Mouse (Mus musculus) c-Kit-negative CD71-positive TER-119-positive erythroid progenitor cells, embryonic 14.5 days (primary cell): ENCODE results near the gene 4930404H24Rik.
A peak's percentile ranks its signal among the peaks of the same experiment; 100 is the strongest.

Source experiments
- DNase-seq: peaks from one replicate; pipeline ENCODE4 v3.0.0-alpha.2; 2013; ENCODE audit warnings: low read depth, low spot score

Gene 4930404H24Rik

DNA sequence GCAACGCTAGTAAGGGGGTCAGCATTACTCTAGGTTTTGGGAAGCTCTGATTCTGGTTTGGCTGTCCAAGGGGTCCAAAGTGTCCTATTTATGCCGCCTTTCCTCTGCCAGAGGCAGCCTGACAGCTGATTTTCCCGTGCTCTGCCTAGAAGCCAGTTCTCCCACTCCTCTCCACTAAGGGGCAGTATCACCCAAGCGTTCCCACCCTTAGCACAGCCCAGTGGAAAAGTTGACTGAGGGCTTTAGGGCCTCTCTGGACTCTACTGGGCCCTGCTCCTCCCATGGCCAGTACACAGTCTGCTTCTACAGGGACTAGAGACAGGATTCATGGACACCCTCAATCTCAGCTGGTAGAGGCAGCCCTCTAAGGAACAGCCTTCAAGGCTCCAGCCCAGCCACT is 14.0 kb upstream of the 4930404H24Rik start:
- DNase-seq: peak; percentile 64

DNA sequence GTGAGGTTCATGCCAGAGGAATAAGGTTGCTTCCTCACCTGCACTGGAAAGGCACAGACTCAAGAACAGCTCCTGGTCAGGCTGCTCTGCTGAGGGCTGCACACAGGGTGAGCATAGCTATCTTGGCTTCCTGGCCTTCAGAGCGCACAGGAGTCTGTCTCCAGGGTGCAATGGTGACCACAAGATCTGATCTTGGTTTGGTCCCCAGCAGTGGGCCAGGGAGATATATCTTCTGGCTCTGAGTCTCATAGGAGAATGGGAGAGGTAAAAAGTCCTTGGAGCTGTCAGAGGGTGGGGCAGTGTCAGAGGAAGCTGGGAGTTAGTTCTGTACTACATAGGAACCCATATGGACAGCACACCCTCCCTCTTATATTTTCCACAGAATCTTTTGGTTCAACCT is 13.1 kb upstream of the 4930404H24Rik start:
- DNase-seq: no peak

GRCm38 (mm10) chr2:153481108-153481860 is 11.3 kb upstream of the 4930404H24Rik start:
- no peak for DNase-seq

- no peak for DNase-seq
Measured at GRCm38 (mm10) chr2:153481861-153482120, 10.8 kb upstream of the 4930404H24Rik start.

DNA sequence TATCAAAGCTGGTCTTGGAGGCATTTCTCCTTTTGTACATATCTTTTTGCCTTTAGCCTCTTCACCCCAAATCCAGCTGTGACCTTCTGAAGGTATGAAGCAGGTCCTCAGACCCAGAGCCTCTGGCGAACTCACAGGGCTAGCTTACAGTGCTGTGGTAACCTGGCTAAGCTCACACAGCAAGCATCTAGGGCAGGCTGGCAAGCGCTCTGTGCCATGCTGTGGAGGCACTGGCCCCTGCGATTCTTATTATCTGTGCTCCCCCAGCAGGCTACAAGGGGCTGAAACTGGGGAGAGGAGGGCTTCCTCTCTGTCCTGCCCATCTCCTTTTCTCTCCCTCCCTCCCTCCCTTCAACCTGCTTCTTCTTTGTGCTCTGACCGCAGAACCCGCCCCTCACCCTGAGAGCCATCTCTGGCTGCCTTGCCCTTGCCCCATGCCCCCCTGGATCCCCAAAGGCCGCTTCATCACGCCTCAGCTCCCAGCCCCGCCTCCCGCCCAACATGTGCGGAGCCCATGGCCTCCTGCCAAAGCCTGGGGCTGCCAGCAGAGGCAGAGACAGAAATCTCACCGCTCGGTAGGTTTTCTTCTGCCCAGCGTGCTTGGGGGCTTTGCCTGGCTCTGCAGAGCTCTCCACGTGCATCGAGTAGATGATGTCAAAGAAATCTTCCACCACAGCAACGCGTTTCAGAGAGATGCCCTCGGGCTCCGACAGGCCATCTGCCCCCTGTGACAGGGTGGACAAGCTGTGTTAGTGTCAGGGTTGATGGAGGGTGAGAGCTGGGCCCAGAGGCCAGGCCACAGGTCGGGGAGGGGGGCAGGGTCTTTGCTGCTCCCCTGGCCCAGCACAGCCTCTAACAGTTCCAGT is 9.2 kb upstream of the 4930404H24Rik start:
- no peak for DNase-seq

DNA sequence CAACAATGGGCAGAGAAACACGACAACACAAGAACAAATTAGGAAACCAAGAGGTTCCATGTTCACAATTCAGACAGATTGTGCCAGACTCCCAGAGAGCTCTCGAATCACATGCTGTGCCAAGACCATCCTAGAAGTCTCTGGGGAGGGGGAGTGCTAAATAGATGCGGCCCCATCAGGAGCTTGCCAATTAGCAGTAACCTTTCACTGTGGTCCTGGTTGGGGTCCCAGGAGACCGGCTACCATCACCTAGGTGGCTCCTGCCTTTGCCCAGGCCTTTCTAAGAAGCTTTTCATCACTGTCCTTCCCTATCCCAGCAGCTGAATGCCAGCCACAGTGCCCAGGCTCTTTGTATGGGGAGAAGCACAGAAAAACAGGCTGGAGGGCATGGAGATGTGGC is 8.5 kb upstream of the 4930404H24Rik start:
- no peak for DNase-seq

- DNase-seq: no peak
Measured at GRCm38 (mm10) chr2:153490116-153490515, 2.5 kb upstream of the 4930404H24Rik start.

DNA sequence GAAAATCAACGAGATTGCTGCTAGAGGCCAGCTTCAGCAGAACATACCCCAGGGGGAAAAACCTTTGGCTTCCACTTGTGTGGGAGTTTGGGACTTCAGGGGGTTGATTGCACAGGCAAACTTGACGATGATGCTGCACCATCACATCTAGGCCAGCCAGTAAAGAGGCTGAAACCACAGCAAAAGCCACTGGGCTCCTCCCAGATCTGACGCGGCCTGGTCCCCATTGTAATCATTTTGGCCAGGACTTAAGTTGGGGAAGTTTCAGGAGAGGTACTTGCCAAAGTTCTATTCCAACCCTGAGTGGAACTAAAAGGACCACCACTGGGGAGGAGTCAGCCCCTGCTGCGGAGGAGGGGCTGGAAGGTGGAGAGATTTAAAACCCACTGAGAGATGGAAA is 1.6 kb upstream of the 4930404H24Rik start:
- DNase-seq: no peak

DNA sequence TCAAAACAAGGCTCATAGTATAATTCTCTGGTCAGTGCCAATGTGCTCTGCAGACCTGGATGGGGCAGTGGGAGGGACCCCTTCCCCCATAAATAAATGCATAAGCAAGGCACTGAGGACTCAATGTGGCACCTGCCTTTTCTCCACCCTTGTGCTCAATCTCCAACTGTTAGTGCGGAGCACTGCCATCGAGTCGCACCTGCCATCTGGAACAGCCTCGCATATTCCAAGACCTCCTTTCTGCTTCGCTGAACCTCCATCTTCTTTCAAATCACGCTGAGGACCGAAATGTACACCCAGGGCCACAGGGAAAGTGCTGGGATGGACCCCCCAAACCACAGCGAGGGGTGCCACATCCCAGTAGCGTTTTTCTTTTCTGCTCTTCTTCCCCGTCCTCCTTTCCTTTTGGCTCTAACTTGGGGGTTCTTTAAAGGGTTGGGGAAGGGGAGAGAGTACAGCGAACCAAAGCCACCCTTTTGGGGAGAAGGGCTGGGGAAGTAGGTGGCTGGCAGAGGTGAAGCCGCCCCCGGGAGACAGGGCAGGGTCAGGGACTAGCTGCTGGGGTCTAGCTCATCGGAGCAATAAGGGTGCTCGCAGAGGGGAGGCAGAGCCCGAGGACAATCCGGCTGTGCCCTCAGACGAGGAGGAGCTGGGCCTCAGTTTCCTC is 945 bp upstream of the 4930404H24Rik start:
- DNase-seq: no peak

DNA sequence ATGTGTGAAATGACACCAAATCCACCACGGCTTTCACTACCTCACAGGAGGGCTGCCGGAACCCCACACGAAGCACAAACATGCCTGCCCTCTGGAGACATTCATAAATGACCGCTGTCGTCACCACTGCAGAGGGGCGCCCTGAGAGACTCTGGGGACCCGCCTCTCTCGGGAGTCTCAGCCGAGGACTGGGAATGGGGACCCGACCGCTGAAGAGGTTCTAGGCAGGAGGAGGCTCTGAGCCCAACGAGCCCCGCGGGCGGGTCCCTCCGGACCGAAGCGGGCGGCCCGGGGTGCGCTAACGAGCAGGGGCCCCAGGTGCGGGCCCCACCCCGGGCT is 442 bp upstream of the 4930404H24Rik start:
- DNase-seq: peak; percentile 42

DNA sequence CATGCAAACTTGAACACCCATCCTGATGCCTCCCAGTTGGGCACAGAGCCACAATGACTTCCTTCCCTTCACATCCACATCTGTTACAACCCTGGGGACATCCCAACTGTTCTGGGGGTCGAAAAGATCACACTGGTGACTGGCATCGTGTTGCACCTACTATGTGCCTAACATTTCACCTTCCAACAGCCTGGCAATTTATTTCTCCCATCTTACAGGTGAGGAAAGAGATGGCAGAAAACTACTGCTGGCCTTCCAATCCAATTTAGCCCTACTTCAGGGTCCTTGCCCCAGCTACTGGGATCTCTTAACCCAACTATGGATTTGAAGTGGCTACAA is 772 bp downstream of the 4930404H24Rik start:
- DNase-seq: no peak

DNA sequence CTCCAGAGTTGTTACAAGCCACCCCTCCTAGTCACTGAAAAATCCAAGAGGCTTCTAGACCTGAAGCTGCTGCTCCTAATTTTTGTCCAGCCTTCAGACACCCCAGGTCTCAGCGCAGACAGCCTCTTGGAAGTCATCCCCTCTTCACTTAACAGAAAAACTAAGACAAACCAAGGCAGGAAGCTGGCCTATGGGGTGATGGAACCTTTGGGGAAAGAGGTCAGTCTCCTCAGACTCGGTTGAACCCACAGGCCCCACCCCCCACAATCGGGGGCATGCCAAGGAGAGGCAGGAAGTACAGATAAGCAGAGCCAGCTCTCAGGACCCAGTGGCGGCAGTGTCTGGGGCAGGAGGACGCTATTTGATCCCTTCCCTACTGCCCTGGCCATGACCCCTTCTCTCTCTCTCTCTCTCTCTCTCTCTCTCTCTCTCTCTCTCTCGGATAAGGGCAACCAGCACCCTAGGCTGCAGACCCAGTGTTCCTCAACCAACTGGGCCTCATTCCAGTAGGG is 1.2 kb downstream of the 4930404H24Rik start:
- DNase-seq: peak; percentile 68

DNA sequence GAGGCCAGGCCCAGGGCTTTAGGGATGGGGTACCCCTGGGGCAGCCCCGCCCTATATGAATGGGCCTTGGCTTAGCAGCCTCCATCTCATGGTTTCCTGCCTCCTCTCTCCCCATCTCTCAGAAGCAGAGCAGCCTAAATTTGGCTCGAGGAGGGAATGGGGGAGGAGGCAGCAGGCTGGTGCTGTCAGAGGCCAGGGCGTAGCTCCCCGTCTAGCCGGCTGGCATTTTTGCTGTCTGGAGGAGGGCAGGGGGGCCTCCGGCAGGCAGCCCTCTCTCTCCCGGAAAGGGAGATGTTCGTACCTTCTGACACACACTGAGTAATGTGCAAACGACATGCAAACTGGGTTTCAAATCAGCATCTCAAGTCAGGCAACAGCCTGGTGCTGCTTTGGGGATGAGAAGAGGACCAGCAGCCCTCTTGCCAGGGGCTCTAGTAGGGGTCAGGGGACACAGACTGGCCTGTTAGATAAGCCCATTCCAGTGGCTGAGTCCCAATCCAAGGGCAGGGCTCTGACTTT is 1.8 kb downstream of the 4930404H24Rik start:
- DNase-seq: peak; percentile 44

- peak; percentile 56 for DNase-seq
Measured at GRCm38 (mm10) chr2:153495391-153495790, 2.8 kb downstream of the 4930404H24Rik start.

DNA sequence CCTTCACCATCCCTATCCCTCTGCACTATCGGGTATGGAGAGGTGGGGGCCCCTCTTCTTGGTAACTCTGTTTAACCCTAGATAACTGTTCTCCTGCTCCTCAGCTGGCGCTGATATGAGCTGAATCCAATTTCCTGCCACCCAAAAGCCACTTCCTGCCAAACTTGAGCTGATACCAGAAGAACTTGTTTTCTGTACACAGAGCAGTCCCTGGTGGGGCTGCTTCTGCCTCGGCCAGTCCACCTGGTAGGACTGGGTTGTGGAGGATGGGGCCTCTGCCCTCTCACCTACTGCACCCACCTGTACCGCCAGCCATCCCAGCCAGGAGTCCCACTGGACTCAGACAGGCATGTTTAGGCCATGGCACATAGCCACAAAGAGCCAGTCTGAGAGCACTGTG is 3.2 kb downstream of the 4930404H24Rik start:
- DNase-seq: peak; percentile 66

DNA sequence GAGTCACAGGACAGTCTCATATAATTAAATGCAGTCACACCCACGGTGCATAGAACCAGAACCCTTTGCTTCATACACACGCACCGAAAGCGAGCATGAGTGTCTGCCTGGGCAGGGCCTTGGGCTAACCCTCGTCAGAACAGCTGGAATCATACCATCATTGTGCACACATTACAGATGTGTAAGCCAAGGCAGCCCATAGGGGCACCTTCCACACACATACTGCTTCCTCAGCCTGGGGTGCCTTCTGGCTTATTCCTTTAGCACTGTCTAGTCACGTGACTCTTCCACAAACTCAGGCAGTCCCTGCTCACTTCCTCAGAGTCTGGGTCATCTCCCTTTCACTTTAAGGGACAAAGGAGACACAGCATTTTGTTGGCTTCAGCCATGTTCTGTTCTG is 3.7 kb downstream of the 4930404H24Rik start:
- DNase-seq: no peak

GRCm38 (mm10) chr2:153496898-153497297 is 4.3 kb downstream of the 4930404H24Rik start:
- DNase-seq: no peak

DNA sequence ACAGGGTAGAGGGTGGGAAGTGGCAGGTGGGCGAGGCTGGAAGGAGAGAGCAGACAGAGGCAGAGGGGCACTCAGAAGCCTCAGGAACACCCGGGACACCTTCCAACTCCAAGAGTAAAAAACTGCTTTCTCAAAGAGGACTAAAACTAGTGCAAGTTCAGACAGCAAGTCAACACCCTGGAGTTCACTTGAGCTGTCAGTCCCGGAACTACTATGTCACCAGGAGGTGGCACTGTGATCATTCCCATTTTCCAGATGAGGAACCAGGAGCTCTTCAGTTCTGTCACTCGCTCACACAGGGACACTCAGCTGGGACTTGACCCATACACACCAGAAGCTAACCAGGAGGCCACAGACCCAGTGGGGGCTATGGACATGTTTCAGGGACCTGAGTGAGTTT is 6.6 kb downstream of the 4930404H24Rik start:
- DNase-seq: no peak

- no peak for DNase-seq
Measured at GRCm38 (mm10) chr2:153506385-153506784, 13.8 kb downstream of the 4930404H24Rik start.

- no peak for DNase-seq
Measured at GRCm38 (mm10) chr2:153507969-153508368, 15.4 kb downstream of the 4930404H24Rik start.

GRCm38 (mm10) chr2:153508405-153508804 is 15.8 kb downstream of the 4930404H24Rik start:
- no peak for DNase-seq
